In the genomic region with DNA sequence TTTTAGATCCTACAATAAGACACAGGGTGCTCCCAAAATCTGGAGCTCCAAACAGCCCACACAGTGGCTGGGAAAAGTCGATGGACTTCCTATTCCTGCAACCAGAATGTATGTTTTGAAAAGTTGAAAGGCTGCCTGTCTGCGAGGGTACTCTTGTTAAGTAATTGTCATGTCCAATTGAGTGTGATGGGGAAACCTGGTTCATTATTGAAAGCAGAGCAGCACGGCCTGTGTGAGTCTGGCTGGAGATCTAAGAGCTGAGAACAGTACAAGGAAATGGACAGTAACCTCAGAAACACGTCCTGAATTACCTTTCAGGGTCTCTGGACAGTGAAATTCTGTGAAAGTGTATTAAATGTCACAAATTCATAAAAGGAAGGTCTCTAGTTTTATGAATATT, we compare ENCODE assay signal across 17 mouse cellular contexts.
"Had no signal": no experiment of that assay in that cellular context is flagged by ENCODE, and none has a peak within 500 bp of the region (broad histone marks: within the 10 kb centered on the region; RNA-seq: fewer than 3 reads in every experiment).

No protein-coding gene starts in this region.

- H3K9ac ChIP-seq: lung, embryonic 15.5 days; midbrain, embryonic 13.5 days; midbrain, embryonic 15.5 days; neural tube, embryonic 12.5 days had no signal

- H3K27ac ChIP-seq: lung, embryonic 15.5 days; macrophage; midbrain, embryonic 13.5 days; midbrain, embryonic 15.5 days; neural tube, embryonic 12.5 days had no signal

- H3K4me2 ChIP-seq: lung, embryonic 15.5 days; midbrain, embryonic 11.5 days; midbrain, embryonic 13.5 days; midbrain, embryonic 15.5 days; neural tube, embryonic 12.5 days had no signal

- H3K9me3 ChIP-seq: lung, embryonic 15.5 days; midbrain, embryonic 13.5 days; midbrain, embryonic 15.5 days; neural tube, embryonic 12.5 days had no signal

- H3K4me1 ChIP-seq: megakaryocyte, embryonic 14.5 days; midbrain, embryonic 13.5 days; midbrain, embryonic 15.5 days; neural tube, embryonic 12.5 days had no signal

- H3K27me3 ChIP-seq: lung, embryonic 15.5 days; megakaryocyte, embryonic 14.5 days; midbrain, embryonic 15.5 days; neural tube, embryonic 12.5 days had no signal

- H3K4me3 ChIP-seq: lung, embryonic 15.5 days; megakaryocyte, embryonic 14.5 days; midbrain, embryonic 13.5 days; midbrain, embryonic 15.5 days; neural tube, embryonic 12.5 days had no signal

- H3K36me3 ChIP-seq: lung, embryonic 15.5 days; midbrain, embryonic 13.5 days; midbrain, embryonic 15.5 days; neural tube, embryonic 12.5 days had no signal

- ATAC-seq: lung, postnatal 0 days; midbrain, embryonic 13.5 days; midbrain, embryonic 15.5 days had no signal

- DNase-seq: lung, adult 2 months; lung, postnatal 14 days; lung, postnatal 36 days; right cerebral cortex, postnatal 14 days; right cerebral cortex, postnatal 4 days; spleen, adult 18-20 months; thymus, adult 18-20 months; thymus, postnatal 14 days; thymus, postnatal 36 days had no signal
